Mouse (Mus musculus): ENCODE results near the gene Fibp. TPM values are rescaled to one million over a fixed set of nuclear protein-coding genes. Genes with fewer than 3 reads are reported as not detected.

Fibp gene
- polyA plus RNA-seq, 1 experiment from 2014 or later: 192 TPM

- Histone ChIP-seq H3K9me3 (no peaks in the 10 kb centered on the region), H3K4me1 (replicated peaks) (peaks cover 19% of the 10 kb centered on the region), H3K36me3 (peaks cover 68% of the 10 kb centered on the region), H3K27me3 (no peaks in the 10 kb centered on the region), H3K9ac (replicated peaks) (no peak overlapping the region), H3K4me3 (replicated peaks) (no peak overlapping the region), H3K4me2 (replicated peaks) (no peak overlapping the region), H3K27ac (no peak overlapping the region)
- no peak for ATAC-seq
- 83% methylated on average over 12 of the region's 12 CpGs for WGBS
Measured at GRCm38 (mm10) chr19:5495353-5496051, 35.1 kb downstream of the Fibp start.

- Histone ChIP-seq H3K4me1 (replicated peaks) (peaks cover 19% of the 10 kb centered on the region), H3K9ac (replicated peaks) (no peak overlapping the region), H3K27ac (no peak overlapping the region), H3K9me3 (no peaks in the 10 kb centered on the region), H3K36me3 (peaks cover 68% of the 10 kb centered on the region), H3K4me3 (replicated peaks) (no peak overlapping the region), H3K27me3 (no peaks in the 10 kb centered on the region), H3K4me2 (replicated peaks) (no peak overlapping the region)
- ATAC-seq: no peak
- 83% methylated on average over 16 of the region's 16 CpGs for WGBS
Measured at GRCm38 (mm10) chr19:5496052-5496370, 35.6 kb downstream of the Fibp start.

GRCm38 (mm10) chr19:5500330-5500875 is 40.0 kb downstream of the Fibp start:
- no peak overlapping the region for H3K9ac ChIP-seq (replicated peaks)
- no peak for ATAC-seq
- no peaks in the 10 kb centered on the region for H3K27me3 ChIP-seq
- H3K4me1 ChIP-seq (replicated peaks): no peaks in the 10 kb centered on the region
- 89% methylated on average over 2 of the region's 2 CpGs for WGBS
- H3K27ac ChIP-seq: no peak overlapping the region
- H3K36me3 ChIP-seq: peaks cover 42% of the 10 kb centered on the region
- H3K4me3 ChIP-seq (replicated peaks): no peak overlapping the region
- H3K9me3 ChIP-seq: no peaks in the 10 kb centered on the region
- H3K4me2 ChIP-seq (replicated peaks): no peak overlapping the region

- no peaks in the 10 kb centered on the region for H3K9me3 ChIP-seq
- no peak for ATAC-seq
- H3K27ac ChIP-seq: no peak within 1 kb of the TSS
- 67% methylated on average over 16 of the region's 17 CpGs for WGBS
- peaks cover under 1% of the 10 kb centered on the region; the same call in 1 of the 2 replicates for H3K4me1 ChIP-seq (replicated peaks)
- no peaks in the 10 kb centered on the region for H3K27me3 ChIP-seq
- H3K9ac ChIP-seq (replicated peaks): no peak within 1 kb of the TSS
- H3K4me3 ChIP-seq (replicated peaks): no peak within 1 kb of the TSS
- peaks cover 10% of the 10 kb centered on the region for H3K36me3 ChIP-seq
- H3K4me2 ChIP-seq (replicated peaks): no peak within 1 kb of the TSS
Measured at GRCm38 (mm10) chr19:5503687-5504086, 43.3 kb downstream of the Fibp start, which contains the start of gene 1700020D05Rik. 1700020D05Rik (minus strand) TSS chr19:5503787.

- Histone ChIP-seq H3K4me2 (replicated peaks) (peak within 1 kb of the TSS; percentile 79), H3K9ac (replicated peaks) (peak within 1 kb of the TSS; percentile 66), H3K36me3 (no peaks in the 10 kb centered on the region), H3K27me3 (no peaks in the 10 kb centered on the region), H3K4me1 (replicated peaks) (peaks cover 26% of the 10 kb centered on the region), H3K9me3 (no peaks in the 10 kb centered on the region), H3K27ac (peak within 1 kb of the TSS; percentile 77), H3K4me3 (replicated peaks) (peak within 1 kb of the TSS; percentile 54)
- 2% methylated on average over 47 of the region's 47 CpGs for WGBS
- peak; percentile 100 for ATAC-seq
Measured at GRCm38 (mm10) chr19:5510031-5511026, 49.9 kb downstream of the Fibp start, which contains the start of gene Snx32. Snx32 (minus strand) TSS chr19:5510538.

- Histone ChIP-seq H3K9ac (replicated peaks) (peak overlapping the region; percentile 64), H3K4me2 (replicated peaks) (peak overlapping the region; percentile 79), H3K4me1 (replicated peaks) (peaks cover 26% of the 10 kb centered on the region), H3K9me3 (no peaks in the 10 kb centered on the region), H3K4me3 (replicated peaks) (peak overlapping the region; percentile 54), H3K36me3 (no peaks in the 10 kb centered on the region), H3K27me3 (no peaks in the 10 kb centered on the region), H3K27ac (0 out of 2 replicates have a peak overlapping the region, but pooled peaks have one; percentile 9)
- whole genome bisulfite sequencing: 53% methylated on average over 15 of the region's 15 CpGs
- no peak for ATAC-seq
Measured at GRCm38 (mm10) chr19:5511074-5511632, 50.7 kb downstream of the Fibp start.

- H3K36me3 ChIP-seq: no peaks in the 10 kb centered on the region
- H3K27ac ChIP-seq: no peak overlapping the region
- 80% methylated on average over 12 of the region's 12 CpGs for WGBS
- H3K4me1 ChIP-seq (replicated peaks): peaks cover 26% of the 10 kb centered on the region
- no peaks in the 10 kb centered on the region for H3K9me3 ChIP-seq
- ATAC-seq: no peak
- no peak overlapping the region for H3K4me2 ChIP-seq (replicated peaks)
- no peaks in the 10 kb centered on the region for H3K27me3 ChIP-seq
- no peak overlapping the region for H3K9ac ChIP-seq (replicated peaks)
- no peak overlapping the region for H3K4me3 ChIP-seq (replicated peaks)
Measured at GRCm38 (mm10) chr19:5512091-5513004, 51.9 kb downstream of the Fibp start.

GRCm38 (mm10) chr19:5513005-5513349 is 52.6 kb downstream of the Fibp start:
- H3K27ac ChIP-seq: no peak overlapping the region
- ATAC-seq: no peak
- H3K9me3 ChIP-seq: no peaks in the 10 kb centered on the region
- WGBS: 90% methylated on average over 3 of the region's 3 CpGs
- H3K9ac ChIP-seq (replicated peaks): no peak overlapping the region
- H3K4me2 ChIP-seq (replicated peaks): no peak overlapping the region
- no peaks in the 10 kb centered on the region for H3K27me3 ChIP-seq
- H3K4me1 ChIP-seq (replicated peaks): peaks cover 26% of the 10 kb centered on the region
- no peak overlapping the region for H3K4me3 ChIP-seq (replicated peaks)
- H3K36me3 ChIP-seq: no peaks in the 10 kb centered on the region

Other genes with a start within 250 kb of the Fibp start
- gene Pacs1, start 187.5 kb upstream of the Fibp start, polyA plus RNA-seq (2015; fragmentation: Nextera tagmentation; extraction: Ambion mirVana): 31.5 and 32.0 TPM in 2 replicates
- 399 and 419 TPM in 2 replicates for gene Sf3b2, start 165.2 kb upstream of the Fibp start, polyA plus RNA-seq (2015; fragmentation: Nextera tagmentation; extraction: Ambion mirVana)
- 29.3 and 33.6 TPM in 2 replicates for gene Gal3st3, start 162.3 kb upstream of the Fibp start, polyA plus RNA-seq (2015; fragmentation: Nextera tagmentation; extraction: Ambion mirVana)
- gene Catsper1, start 124.9 kb upstream of the Fibp start, polyA plus RNA-seq (2015; fragmentation: Nextera tagmentation; extraction: Ambion mirVana): not detected in 2 replicates
- 4.5 and 5.8 TPM in 2 replicates for gene Cst6, start 111.0 kb upstream of the Fibp start, polyA plus RNA-seq (2015; fragmentation: Nextera tagmentation; extraction: Ambion mirVana)
- 63.7 and 64.0 TPM in 2 replicates for gene Eif1ad, start 93.9 kb upstream of the Fibp start, polyA plus RNA-seq (2015; fragmentation: Nextera tagmentation; extraction: Ambion mirVana)
- 366 and 375 TPM in 2 replicates for gene Banf1, start 93.4 kb upstream of the Fibp start, polyA plus RNA-seq (2015; fragmentation: Nextera tagmentation; extraction: Ambion mirVana)
- gene Sart1, start 71.9 kb upstream of the Fibp start, polyA plus RNA-seq (2015; fragmentation: Nextera tagmentation; extraction: Ambion mirVana): 74.3 and 78.8 TPM in 2 replicates
- 0.32 and 0.55 TPM in 2 replicates for gene Tsga10ip, start 58.1 kb upstream of the Fibp start, polyA plus RNA-seq (2015; fragmentation: Nextera tagmentation; extraction: Ambion mirVana)
- 303 and 313 TPM in 2 replicates for gene Drap1, start 35.6 kb upstream of the Fibp start, polyA plus RNA-seq (2015; fragmentation: Nextera tagmentation; extraction: Ambion mirVana)
- 51.6 and 60.3 TPM in 2 replicates for gene AI837181, start 35.5 kb upstream of the Fibp start, polyA plus RNA-seq (2015; fragmentation: Nextera tagmentation; extraction: Ambion mirVana)
- not detected in 2 replicates for gene Fosl1, start 13.1 kb upstream of the Fibp start, polyA plus RNA-seq (2015; fragmentation: Nextera tagmentation; extraction: Ambion mirVana)
- 6.9 and 9.7 TPM in 2 replicates for gene Ccdc85b, start 2.7 kb upstream of the Fibp start, polyA plus RNA-seq (2015; fragmentation: Nextera tagmentation; extraction: Ambion mirVana)
- gene Ctsw, start 7.9 kb downstream of the Fibp start, polyA plus RNA-seq (2015; fragmentation: Nextera tagmentation; extraction: Ambion mirVana): 5.2 and 5.7 TPM in 2 replicates
- 31.8 and 33.4 TPM in 2 replicates for gene Efemp2, start 13.3 kb downstream of the Fibp start, polyA plus RNA-seq (2015; fragmentation: Nextera tagmentation; extraction: Ambion mirVana)
- 52.1 and 53.2 TPM in 2 replicates for gene Mus81, start 27.8 kb downstream of the Fibp start, polyA plus RNA-seq (2015; fragmentation: Nextera tagmentation; extraction: Ambion mirVana)
- 3,599 and 3,660 TPM in 2 replicates for gene Cfl1, start 29.8 kb downstream of the Fibp start, polyA plus RNA-seq (2015; fragmentation: Nextera tagmentation; extraction: Ambion mirVana)
- 0.26 and 0.27 TPM in 2 replicates for gene 1700020D05Rik, start 43.2 kb downstream of the Fibp start, polyA plus RNA-seq (2015; fragmentation: Nextera tagmentation; extraction: Ambion mirVana)
- 70.4 and 73.6 TPM in 2 replicates for gene Snx32, start 49.9 kb downstream of the Fibp start, polyA plus RNA-seq (2015; fragmentation: Nextera tagmentation; extraction: Ambion mirVana)
- 0.14 TPM in 1 of 2 replicates, not detected in the other for gene Ovol1, start 100.0 kb downstream of the Fibp start, polyA plus RNA-seq (2015; fragmentation: Nextera tagmentation; extraction: Ambion mirVana)
- 2.0 and 2.3 TPM in 2 replicates for gene Ap5b1, start 107.4 kb downstream of the Fibp start, polyA plus RNA-seq (2015; fragmentation: Nextera tagmentation; extraction: Ambion mirVana)
- gene Rnaseh2c, start 141.3 kb downstream of the Fibp start, polyA plus RNA-seq (2015; fragmentation: Nextera tagmentation; extraction: Ambion mirVana): 91.3 and 98.9 TPM in 2 replicates
- gene Kat5, start 149.6 kb downstream of the Fibp start, polyA plus RNA-seq (2015; fragmentation: Nextera tagmentation; extraction: Ambion mirVana): 82.3 and 89.3 TPM in 2 replicates
- 30.9 and 35.4 TPM in 2 replicates for gene Rela, start 176.9 kb downstream of the Fibp start, polyA plus RNA-seq (2015; fragmentation: Nextera tagmentation; extraction: Ambion mirVana)
- gene Sipa1, start 203.1 kb downstream of the Fibp start, polyA plus RNA-seq (2015; fragmentation: Nextera tagmentation; extraction: Ambion mirVana): 10.8 and 14.1 TPM in 2 replicates
- 11.4 and 15.1 TPM in 2 replicates for gene Map3k11, start 228.1 kb downstream of the Fibp start, polyA plus RNA-seq (2015; fragmentation: Nextera tagmentation; extraction: Ambion mirVana)
- 25.6 and 29.1 TPM in 2 replicates for gene Pcnx3, start 228.3 kb downstream of the Fibp start, polyA plus RNA-seq (2015; fragmentation: Nextera tagmentation; extraction: Ambion mirVana)
- 0.15 TPM in 1 of 2 replicates, not detected in the other for gene Kcnk7, start 243.8 kb downstream of the Fibp start, polyA plus RNA-seq (2015; fragmentation: Nextera tagmentation; extraction: Ambion mirVana)

All from midbrain, embryonic 13.5 days (tissue).